Comparison of ENCODE assay signal across 8 mouse cellular contexts in the genomic region with DNA sequence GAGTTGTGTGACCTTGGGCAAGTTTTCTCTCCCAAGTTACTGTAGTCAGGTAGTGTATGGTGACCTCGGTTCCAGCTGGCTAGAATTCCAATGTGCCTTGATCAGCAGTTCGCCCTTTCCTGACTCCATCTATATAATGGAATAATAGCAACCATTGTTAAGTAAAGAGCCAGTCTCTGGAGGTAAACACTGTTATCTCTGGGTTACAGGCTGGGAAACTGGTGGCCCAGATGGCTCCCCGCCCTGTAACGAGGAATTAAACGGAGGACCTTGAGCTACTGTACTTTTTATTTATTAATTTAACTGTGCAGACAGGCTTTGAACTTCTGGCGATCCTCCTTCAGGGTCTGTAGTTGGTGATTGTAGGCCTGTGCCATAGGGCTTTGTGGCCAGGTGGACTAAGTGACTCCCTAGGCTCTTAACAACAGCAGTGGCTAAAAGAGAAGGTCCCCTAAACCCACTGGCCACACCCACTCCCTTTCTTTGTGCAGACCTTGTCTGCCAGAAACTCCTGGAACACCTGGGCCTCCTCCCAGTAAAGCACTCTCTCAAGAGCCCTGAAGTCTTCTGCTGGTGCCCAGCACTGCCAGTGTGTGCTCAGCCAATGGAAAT. TPM values are rescaled to one million over a fixed set of nuclear protein-coding genes. Genes with fewer than 3 reads are reported as not detected.
A peak's percentile ranks its signal among the peaks of the same experiment; 100 is the strongest.
DNase-seq lines count a peak whose midpoint lies in the region; ATAC-seq and TF ChIP-seq lines count a peak whose summit lies in the region.

No protein-coding gene starts in this region.

- ATAC-seq in liver, postnatal 0 days, result peak; percentile 33

- 49% methylated on average over 6 of the region's 6 CpGs for WGBS in hindbrain, embryonic 10.5 days
- WGBS in liver, postnatal 0 days (ENCODE audit: insufficient replicate concordance), result 23% methylated on average over 6 of the region's 6 CpGs
- 59% methylated on average over 6 of the region's 6 CpGs for WGBS in spleen, adult 2 months

- peak overlapping the region; percentile 94; the same call in 1 of the 2 replicates for H3K27ac ChIP-seq in cortical plate, adult 2 months (ENCODE audit: insufficient read depth, low read length)
- H3K27ac ChIP-seq in hindbrain, embryonic 10.5 days, result peak overlapping the region; percentile 99
- H3K27ac ChIP-seq in liver, postnatal 0 days (ENCODE audit: low read depth), result peak overlapping the region; percentile 96
- H3K27ac ChIP-seq in spleen, adult 2 months (ENCODE audit: insufficient read depth, low read length), result peak overlapping the region; percentile 87

- H3K4me2 ChIP-seq in liver, postnatal 0 days (ENCODE audit: low read depth, low read length), result peak overlapping the region; percentile 97

- peaks cover 5% of the 10 kb centered on the region for H3K4me1 ChIP-seq in cortical plate, adult 2 months (ENCODE audit: control insufficient read depth, insufficient read depth, low read length)
- peaks cover 52% of the 10 kb centered on the region for H3K4me1 ChIP-seq in hindbrain, embryonic 10.5 days (replicated peaks)
- peaks cover 51% of the 10 kb centered on the region for H3K4me1 ChIP-seq in liver, postnatal 0 days (ENCODE audit: insufficient read depth)
- peaks cover 8% of the 10 kb centered on the region for H3K4me1 ChIP-seq in spleen, adult 2 months (ENCODE audit: control insufficient read depth, insufficient read depth, insufficient read length)

- TF ChIP-seq POLR2A in cortical plate, adult 2 months (IDR thresholded peaks at IDR 0.05; ENCODE audit: extremely low read depth, insufficient read depth, low read length), result no peak
- no peak for TF ChIP-seq POLR2A in spleen, adult 2 months (IDR thresholded peaks at IDR 0.05; ENCODE audit: low read depth, low read length)

- TF ChIP-seq EP300 in liver, postnatal 0 days (IDR thresholded peaks at IDR 0.05; ENCODE audit: low read depth), result peak; percentile 90

- H3K9me3 ChIP-seq in hindbrain, embryonic 10.5 days, result peaks cover 6% of the 10 kb centered on the region; the same call in 1 of the 2 replicates
- no peaks in the 10 kb centered on the region for H3K9me3 ChIP-seq in liver, postnatal 0 days (ENCODE audit: low read length)

- peak overlapping the region; percentile 96 for H3K9ac ChIP-seq in liver, postnatal 0 days (replicated peaks)

- no peak for TF ChIP-seq CTCF in cortical plate, adult 2 months (IDR thresholded peaks at IDR 0.05; ENCODE audit: extremely low read depth, insufficient read depth, low read length)
- TF ChIP-seq CTCF in liver, postnatal 0 days (IDR thresholded peaks at IDR 0.05; ENCODE audit: low read depth), result no peak
- TF ChIP-seq CTCF in spleen, adult 2 months (IDR thresholded peaks at IDR 0.05; ENCODE audit: extremely low read depth, insufficient read depth, insufficient read length, insufficient replicate concordance), result no peak

- H3K36me3 ChIP-seq in hindbrain, embryonic 10.5 days, result peaks cover 12% of the 10 kb centered on the region
- peaks cover 9% of the 10 kb centered on the region for H3K36me3 ChIP-seq in liver, postnatal 0 days (replicated peaks; ENCODE audit: insufficient read depth, low read length)
- H3K36me3 ChIP-seq in spleen, adult 2 months (ENCODE audit: control insufficient read depth, insufficient read depth, low read length), result no peaks in the 10 kb centered on the region; the same call in 1 of the 2 replicates

- H3K27me3 ChIP-seq in hindbrain, embryonic 10.5 days (ENCODE audit: insufficient read depth, poor library complexity, severe bottlenecking), result no peaks in the 10 kb centered on the region
- H3K27me3 ChIP-seq in liver, postnatal 0 days (ENCODE audit: insufficient read depth, low read length), result no peaks in the 10 kb centered on the region
- H3K27me3 ChIP-seq in spleen, adult 2 months (ENCODE audit: control insufficient read depth, insufficient read depth, low read length), result no peaks in the 10 kb centered on the region

- DNase-seq in kidney, adult 9 months, result peak; percentile 33
- no peak for DNase-seq in kidney, postnatal 25 days
- DNase-seq in hindbrain, embryonic 10.5 days (ENCODE audit: low spot score), result no peak
- DNase-seq in liver, postnatal 0 days, result peak; percentile 51
- no peak for DNase-seq in spleen, adult 2 months (ENCODE audit: low read depth in 1 of 2, low spot score in 2 of 2)
- no peak for DNase-seq in frontal cortex, postnatal 25 days (ENCODE audit: low spot score in 2 of 2)
- DNase-seq in right cerebral cortex, postnatal 4 days, result no peak

- peak overlapping the region; percentile 61 for H3K4me3 ChIP-seq in cortical plate, adult 2 months (ENCODE audit: insufficient read depth, low read length)
- peak overlapping the region; percentile 86 for H3K4me3 ChIP-seq in hindbrain, embryonic 10.5 days
- peak overlapping the region; percentile 92 for H3K4me3 ChIP-seq in liver, postnatal 0 days (ENCODE audit: low read depth, low read length)
- peak overlapping the region; percentile 82; the same call in 1 of the 2 replicates for H3K4me3 ChIP-seq in spleen, adult 2 months (ENCODE audit: extremely low read depth, insufficient read depth, insufficient read length)

RNA-seq across cellular contexts. Expression of gene Mesd, which starts 0.8 kb away (rescaled TPM):
- polyA plus RNA-seq in cortical plate, adult 2 months (2012; rRNA removed), result 34.8 and 37.8 TPM in 2 replicates
- polyA plus RNA-seq in hindbrain, embryonic 10.5 days (2016; fragmentation: Nextera tagmentation; extraction: Ambion mirVana), result 73.4 and 96.5 TPM in 2 replicates
- polyA plus RNA-seq in liver, postnatal 0 days (2015; fragmentation: Nextera tagmentation; extraction: Ambion mirVana), result 35.8 and 39.6 TPM in 2 replicates
- 5.4 and 6.2 TPM in 2 replicates for polyA plus RNA-seq in spleen, adult 2 months (2012; rRNA removed)

RNA-seq across cellular contexts. Expression of gene Tlnrd1, which starts 0.9 kb away (rescaled TPM):
- polyA plus RNA-seq in cortical plate, adult 2 months (2012; rRNA removed), result 18.1 and 20.5 TPM in 2 replicates
- 11.7 and 15.2 TPM in 2 replicates for polyA plus RNA-seq in hindbrain, embryonic 10.5 days (2016; fragmentation: Nextera tagmentation; extraction: Ambion mirVana)
- polyA plus RNA-seq in liver, postnatal 0 days (2015; fragmentation: Nextera tagmentation; extraction: Ambion mirVana), result 6.0 and 7.7 TPM in 2 replicates
- polyA plus RNA-seq in spleen, adult 2 months (2012; rRNA removed), result 23.5 and 38.9 TPM in 2 replicates

Comparison
In these comparisons a context has a peak if more than half of its experiments do, and no peak if none do; other contexts are left out.
1. DNase-seq: peak in kidney, adult 9 months (single experiment) and liver, postnatal 0 days (single experiment); none in kidney, postnatal 25 days (0 of 2), hindbrain, embryonic 10.5 days (single experiment), spleen, adult 2 months (0 of 2), frontal cortex, postnatal 25 days (0 of 2) and right cerebral cortex, postnatal 4 days (single experiment).
2. Peak in every context shown above with its lines, with median percentiles within 50 percentile points of each other: H3K27ac ChIP-seq and H3K4me3 ChIP-seq.